In the genomic region with DNA sequence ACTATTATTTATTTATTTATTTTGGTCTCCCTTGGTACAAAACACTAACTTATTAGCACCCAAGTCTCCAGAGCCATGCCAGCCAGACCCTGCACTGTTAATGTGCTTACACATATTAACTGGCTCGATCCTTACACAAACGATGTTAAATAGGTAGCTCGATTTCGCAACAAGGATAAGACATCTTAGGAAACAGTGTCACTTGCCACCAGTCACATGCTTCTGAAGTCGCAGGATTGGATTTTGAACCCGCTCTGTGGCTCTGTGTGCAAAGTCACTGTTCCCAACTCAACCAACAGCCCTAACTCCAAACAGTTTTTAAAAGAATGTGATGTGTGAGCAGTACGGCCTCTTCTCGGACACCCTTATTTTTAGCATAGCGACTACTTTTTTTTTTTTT, we compare ENCODE assay signal across 16 mouse cellular contexts.
"Had no signal": no experiment of that assay in that cellular context is flagged by ENCODE, and none has a peak within 500 bp of the region (broad histone marks: within the 10 kb centered on the region; RNA-seq: fewer than 3 reads in every experiment).

No protein-coding gene starts in this region.

- H3K27me3 ChIP-seq: liver, embryonic 15.5 days; lung, embryonic 15.5 days; megakaryocyte, embryonic 14.5 days; midbrain, embryonic 13.5 days; midbrain, embryonic 15.5 days; neural tube, embryonic 12.5 days had no signal

- H3K36me3 ChIP-seq: liver, embryonic 15.5 days; lung, embryonic 15.5 days; midbrain, embryonic 13.5 days; midbrain, embryonic 15.5 days; neural tube, embryonic 12.5 days had no signal

- H3K9me3 ChIP-seq: liver, embryonic 15.5 days; lung, embryonic 15.5 days; megakaryocyte, embryonic 14.5 days; midbrain, embryonic 13.5 days; midbrain, embryonic 15.5 days; neural tube, embryonic 12.5 days had no signal

- ATAC-seq: liver, postnatal 0 days; lung, postnatal 0 days; midbrain, embryonic 13.5 days; midbrain, embryonic 15.5 days had no signal

- H3K27ac ChIP-seq: liver, embryonic 15.5 days; lung, embryonic 15.5 days; midbrain, embryonic 13.5 days; midbrain, embryonic 15.5 days; neural tube, embryonic 12.5 days had no signal

- H3K4me1 ChIP-seq: liver, embryonic 15.5 days had no signal

- H3K4me3 ChIP-seq: liver, embryonic 15.5 days; lung, embryonic 15.5 days; megakaryocyte, embryonic 14.5 days; midbrain, embryonic 13.5 days; midbrain, embryonic 15.5 days; neural tube, embryonic 12.5 days had no signal

- H3K4me2 ChIP-seq: liver, embryonic 15.5 days; lung, embryonic 15.5 days; midbrain, embryonic 11.5 days; midbrain, embryonic 13.5 days; midbrain, embryonic 15.5 days; neural tube, embryonic 12.5 days had no signal

- H3K9ac ChIP-seq: liver, embryonic 15.5 days; liver, postnatal 0 days; lung, embryonic 15.5 days; midbrain, embryonic 13.5 days; midbrain, embryonic 15.5 days; neural tube, embryonic 12.5 days had no signal

- DNase-seq: liver, postnatal 0 days; lung, adult 2 months; lung, postnatal 4 days; right cerebral cortex, postnatal 14 days; spleen, adult 18-20 months; thymus, adult 18-20 months; thymus, postnatal 14 days; thymus, postnatal 36 days had no signal
